Mouse (Mus musculus): Measurements from ENCODE around the gene Gimap9.

Gimap9 gene

GRCm38 (mm10) chr6:48675931-48676859 is at the start of gene Gimap9:
Gene Gimap9 (plus strand): TSS chr6:48676129.
- no peak for DNase-seq

GRCm38 (mm10) chr6:48626464-48626863 is 49.5 kb upstream of the Gimap9 start, which contains the start of gene AI854703:
Gene AI854703 (plus strand): TSS chr6:48626764.
- no peak for DNase-seq

GRCm38 (mm10) chr6:48626984-48627383 is 48.9 kb upstream of the Gimap9 start:
- DNase-seq, result peak; percentile 57 to 60

- no peak for DNase-seq
Observed at GRCm38 (mm10) chr6:48627511-48627924, 48.4 kb upstream of the Gimap9 start.

GRCm38 (mm10) chr6:48628377-48628776 is 47.6 kb upstream of the Gimap9 start:
- no peak for DNase-seq

GRCm38 (mm10) chr6:48628808-48629660 is 46.9 kb upstream of the Gimap9 start:
- DNase-seq, result peak; percentile 69 to 73

- no peak for DNase-seq
Observed at GRCm38 (mm10) chr6:48629661-48630034, 46.3 kb upstream of the Gimap9 start.

GRCm38 (mm10) chr6:48630831-48631230 is 45.1 kb upstream of the Gimap9 start:
- no peak for DNase-seq

- no peak for DNase-seq
Observed at GRCm38 (mm10) chr6:48635105-48635504, 40.8 kb upstream of the Gimap9 start.

- no peak for DNase-seq
Observed at GRCm38 (mm10) chr6:48636515-48636914, 39.4 kb upstream of the Gimap9 start.

- DNase-seq, result no peak
Observed at GRCm38 (mm10) chr6:48637811-48638500, 38.0 kb upstream of the Gimap9 start.

- no peak for DNase-seq
Observed at GRCm38 (mm10) chr6:48638553-48638952, 37.4 kb upstream of the Gimap9 start.

- no peak for DNase-seq
Observed at GRCm38 (mm10) chr6:48641391-48641790, 34.5 kb upstream of the Gimap9 start.

GRCm38 (mm10) chr6:48642764-48643292 is 33.1 kb upstream of the Gimap9 start:
- DNase-seq, result peak; percentile 74 to 75

GRCm38 (mm10) chr6:48645660-48646308 is 30.1 kb upstream of the Gimap9 start:
- peak; percentile 80 to 85 for DNase-seq

- DNase-seq, result no peak
Observed at GRCm38 (mm10) chr6:48646309-48646690, 29.6 kb upstream of the Gimap9 start.

- peak; percentile 41 to 49 for DNase-seq
Observed at GRCm38 (mm10) chr6:48646995-48647394, 28.9 kb upstream of the Gimap9 start, which contains the start of gene Gimap8. Gene Gimap8 (plus strand): TSS chr6:48647234.

GRCm38 (mm10) chr6:48647611-48648010 is 28.3 kb upstream of the Gimap9 start:
- DNase-seq, result no peak

- DNase-seq, result no peak
Observed at GRCm38 (mm10) chr6:48648779-48649178, 27.1 kb upstream of the Gimap9 start.

- DNase-seq, result no peak
Observed at GRCm38 (mm10) chr6:48650041-48650440, 25.9 kb upstream of the Gimap9 start.

GRCm38 (mm10) chr6:48658721-48659120 is 17.2 kb upstream of the Gimap9 start:
- DNase-seq, result no peak

GRCm38 (mm10) chr6:48664750-48665149 is 11.2 kb upstream of the Gimap9 start:
- no peak for DNase-seq
